Mouse (Mus musculus) heart, adult 2 months (tissue): Measurements from ENCODE around the gene Cep250.

Experiments used
- CTCF ChIP-seq: fragments of 200-600 bp; IDR thresholded peaks from 2 replicates; pipeline ENCODE4 v1.8.1; 2022; ENCODE audit warnings: antibody characterized with exemption, mild to moderate bottlenecking, moderate library complexity
- EP300 ChIP-seq: fragments of 200-500 bp; IDR thresholded peaks from 2 replicates; pipeline ENCODE4 v1.6.1; 2011; ENCODE audit warnings: low read depth, low read length, control low read depth; ENCODE audit not compliant: insufficient read depth
- POLR2A ChIP-seq: fragments of 200-500 bp; IDR thresholded peaks from 2 replicates; pipeline ENCODE4 v1.6.1; 2011; ENCODE audit warnings: mild to moderate bottlenecking, low read depth, low read length, control low read depth; ENCODE audit not compliant: insufficient read depth

GRCm38 (mm10) chr2:156021219-156021618 lies 65.0 kb downstream of the Cep250 start:
- no peak for TF ChIP-seq CTCF
- TF ChIP-seq POLR2A, result no peak
- TF ChIP-seq EP300, result no peak
